Mouse (Mus musculus): ENCODE data around the gene Ghr.

Ghr gene

DNA sequence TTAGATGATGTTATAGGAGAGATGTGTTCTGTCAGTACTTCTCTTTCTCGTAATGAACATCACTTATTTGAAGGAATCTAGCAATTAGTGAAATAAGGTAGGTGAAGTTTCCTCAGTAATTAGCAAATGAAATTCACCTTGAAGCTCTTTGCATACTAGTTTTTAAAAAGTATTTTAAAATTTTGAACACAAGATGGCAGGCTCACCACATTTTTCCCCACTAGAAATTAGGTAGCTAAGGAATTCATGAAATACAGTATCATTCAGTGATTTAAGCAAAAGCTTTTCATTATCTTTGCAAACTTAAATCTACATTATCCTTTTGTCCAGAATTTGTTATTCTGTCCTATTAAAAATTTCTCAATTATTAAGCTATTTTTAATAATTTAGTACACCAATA lies 287.3 kb downstream of the Ghr start:
- no peak for DNase-seq (ENCODE audit: low spot score in 2 of 2)

- no peak for DNase-seq (ENCODE audit: low spot score in 2 of 2)
Measured at GRCm38 (mm10) chr15:3293477-3293876, 289.8 kb downstream of the Ghr start.

GRCm38 (mm10) chr15:3290435-3290834 lies 292.9 kb downstream of the Ghr start:
- no peak for DNase-seq (ENCODE audit: low spot score in 2 of 2)

- no peak for DNase-seq (ENCODE audit: low spot score in 2 of 2)
Measured at GRCm38 (mm10) chr15:3286032-3286431, 297.3 kb downstream of the Ghr start.

GRCm38 (mm10) chr15:3281737-3282136 lies 301.6 kb downstream of the Ghr start:
- no peak for DNase-seq (ENCODE audit: low spot score in 2 of 2)

DNA sequence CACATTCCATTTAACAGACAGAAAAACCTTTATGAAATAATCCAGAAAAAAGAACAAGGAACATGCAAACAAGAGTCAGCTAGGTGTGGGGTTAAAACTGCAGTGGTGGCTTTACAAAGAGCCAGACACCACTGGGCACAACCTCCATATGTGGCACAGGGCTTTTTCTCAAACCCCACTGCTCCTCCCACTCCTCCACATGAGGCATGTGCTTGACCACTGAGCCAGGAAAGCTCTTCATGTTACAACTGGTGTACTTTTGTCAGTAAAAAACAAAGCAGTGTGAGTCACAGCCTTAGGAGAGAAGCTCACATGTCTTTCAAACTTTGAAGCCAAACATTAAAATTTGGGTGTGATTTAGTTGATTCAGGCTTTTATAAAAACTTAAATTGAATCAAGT lies 302.1 kb downstream of the Ghr start:
- no peak for DNase-seq (ENCODE audit: low spot score in 2 of 2)

DNA sequence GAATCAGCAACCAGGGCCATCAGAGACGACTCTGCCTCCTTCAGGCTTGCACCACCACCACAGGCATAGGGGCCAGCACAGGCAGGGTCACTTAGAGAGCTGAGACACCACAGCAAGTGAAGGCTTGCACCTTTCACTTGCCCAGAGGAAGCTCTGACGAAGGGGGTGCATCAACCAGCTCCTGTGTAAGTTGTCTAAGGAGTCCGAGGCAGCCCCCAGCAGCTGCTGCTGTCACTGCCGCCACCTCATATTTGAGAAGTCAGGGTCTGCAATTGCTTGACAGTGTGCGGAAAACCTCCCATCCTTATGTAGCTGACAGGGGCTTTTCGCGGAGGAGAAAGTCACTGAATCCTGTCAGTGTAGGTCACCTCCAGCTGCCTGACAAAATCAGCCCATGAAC lies 304.1 kb downstream of the Ghr start:
- DNase-seq (ENCODE audit: low spot score in 2 of 2), result no peak

DNA sequence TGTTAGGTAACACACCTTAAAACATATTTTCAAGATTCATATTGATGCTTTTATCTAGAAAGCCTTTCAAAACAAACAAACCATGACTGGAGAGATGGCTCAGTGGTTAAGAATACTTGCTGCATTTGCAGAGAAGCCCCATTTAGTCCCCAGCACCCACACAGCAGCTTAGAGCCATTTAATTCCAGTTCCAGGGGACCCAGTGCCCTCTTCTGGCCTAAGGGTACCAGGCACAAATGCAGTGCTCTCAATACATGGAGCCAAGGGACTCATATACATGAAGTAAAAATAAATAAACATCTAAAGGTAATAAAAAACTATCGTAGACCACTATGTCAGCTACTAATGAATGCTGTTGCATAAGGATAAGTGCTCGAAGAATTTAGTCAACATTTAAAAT lies 305.9 kb downstream of the Ghr start:
- DNase-seq (ENCODE audit: low spot score in 2 of 2), result no peak

GRCm38 (mm10) chr15:3273191-3273590 lies 310.1 kb downstream of the Ghr start:
- no peak for DNase-seq (ENCODE audit: low spot score in 2 of 2)

DNA sequence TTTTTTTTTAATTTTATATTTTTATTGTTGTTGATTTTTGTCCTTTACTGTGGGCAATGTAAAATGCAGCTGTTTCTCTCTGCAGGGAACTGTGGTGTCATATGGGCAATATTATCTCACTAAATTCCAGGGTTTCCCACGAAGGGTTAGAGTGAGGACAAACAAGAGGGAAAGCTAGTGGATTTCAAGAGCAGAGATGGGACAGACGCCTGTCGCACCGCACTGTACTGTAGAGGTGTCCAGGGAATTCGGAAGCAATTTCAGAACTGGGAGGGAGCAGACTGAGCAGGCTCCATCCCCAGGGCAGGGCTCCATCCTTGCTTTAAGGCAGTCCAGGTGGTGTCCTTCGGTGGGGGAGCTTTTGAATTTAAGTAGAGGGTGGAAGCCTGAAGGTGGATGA lies 312.1 kb downstream of the Ghr start:
- peak in 1 of 2 experiments; percentile 16 for DNase-seq (ENCODE audit: low spot score in 2 of 2)

DNA sequence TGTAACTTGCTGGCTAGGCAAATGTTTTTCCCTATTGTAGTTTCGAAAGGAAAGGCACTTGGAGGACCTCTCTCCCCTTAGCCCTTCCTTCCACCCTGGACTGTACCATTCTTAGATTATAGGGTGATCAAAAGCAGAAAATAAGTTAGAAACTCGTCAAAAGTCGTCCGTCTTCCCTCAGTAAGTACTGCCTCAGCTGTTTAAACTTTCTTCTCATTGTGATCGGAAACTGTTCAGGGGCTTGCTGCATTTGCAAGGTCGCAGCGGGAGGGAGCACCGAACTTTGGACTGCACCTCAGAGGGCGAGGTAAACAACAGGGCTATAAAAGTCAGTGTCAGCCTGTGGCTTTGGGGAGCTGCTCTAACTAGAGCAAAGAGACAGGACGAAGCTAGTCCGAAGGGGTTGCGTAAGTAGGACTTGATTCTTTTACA lies 312.6 kb downstream of the Ghr start:
- DNase-seq (ENCODE audit: low spot score in 2 of 2), result peak; percentile 48 to 63

DNA sequence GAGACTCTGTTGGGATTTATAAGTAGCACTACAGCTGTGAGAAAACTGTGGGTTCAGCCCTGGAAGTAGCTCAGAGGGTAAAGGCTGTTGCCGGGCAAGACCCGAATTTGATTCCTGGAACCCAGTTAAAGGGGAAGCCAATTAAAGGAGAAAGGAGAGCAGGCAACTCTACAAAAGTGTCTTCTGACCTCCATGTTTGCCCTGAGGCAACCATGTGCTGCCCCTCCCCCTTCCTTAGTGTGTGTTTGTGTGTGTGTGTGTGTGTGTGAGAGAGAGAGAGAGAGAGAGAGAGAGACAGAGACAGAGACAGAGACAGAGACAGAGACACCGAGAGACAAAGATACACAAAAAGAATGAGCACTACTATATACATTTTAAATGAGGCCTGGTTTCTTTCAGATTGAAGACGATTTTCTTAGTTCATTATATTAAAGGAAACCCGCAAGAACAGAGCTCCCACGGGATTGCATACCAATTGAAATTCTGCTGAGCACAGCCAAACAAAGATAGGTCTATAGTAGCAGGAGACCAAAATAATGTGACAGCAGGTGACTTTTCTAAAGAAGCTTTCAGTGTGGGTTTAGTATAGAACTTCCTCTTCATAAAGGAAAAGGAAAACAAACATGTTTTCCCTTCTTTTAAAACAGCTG lies 313.2 kb downstream of the Ghr start:
- peak in 1 of 2 experiments; percentile 22 for DNase-seq (ENCODE audit: low spot score in 2 of 2)

DNA sequence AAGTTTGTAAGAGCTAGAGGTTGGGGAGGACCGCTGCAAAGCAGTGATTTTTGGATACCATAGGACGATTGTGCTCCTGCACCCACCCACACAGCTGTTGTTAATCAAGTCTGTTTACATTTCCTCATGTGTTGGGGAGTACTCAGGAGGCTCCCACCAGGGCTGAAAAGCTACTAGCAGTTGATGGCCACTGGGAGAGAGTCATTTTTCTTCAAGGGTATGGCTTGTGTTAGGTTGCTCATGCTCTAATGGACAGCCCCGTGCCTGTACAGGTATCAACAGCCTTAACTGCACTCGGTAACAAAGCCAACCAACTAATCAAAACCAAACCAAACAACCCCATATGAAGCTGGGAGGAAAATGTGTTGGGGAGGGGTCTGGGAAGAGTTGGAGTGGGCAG lies 313.8 kb downstream of the Ghr start:
- no peak for DNase-seq (ENCODE audit: low spot score in 2 of 2)

GRCm38 (mm10) chr15:3268247-3268646 lies 315.0 kb downstream of the Ghr start, which contains the start of gene Selenop:
TSS of gene Selenop (plus strand) at chr15:3268547.
- no peak for DNase-seq (ENCODE audit: low spot score in 2 of 2)

Data from spleen, postnatal 10 days (tissue).